Mouse (Mus musculus): Measurements from ENCODE around the gene Lrrc10b. TPM values are rescaled to one million over a fixed set of nuclear protein-coding genes. Genes with fewer than 3 reads are reported as not detected.

Lrrc10b gene
- polyA plus RNA-seq (2016; fragmentation: Nextera tagmentation; extraction: Ambion mirVana), result 0.52 and 0.59 TPM in 2 replicates

GRCm38 (mm10) chr19:10456752-10457483 is at the start of gene Lrrc10b:
Gene Lrrc10b (minus strand): TSS chr19:10457473.
- Histone ChIP-seq H3K9ac (peak within 1 kb of the TSS; percentile 38), H3K4me2 (replicated peaks) (peak within 1 kb of the TSS; percentile 91), H3K36me3 (no peaks in the 10 kb centered on the region), H3K9me3 (no peaks in the 10 kb centered on the region), H3K27ac (peak within 1 kb of the TSS; percentile 4; the same call in 1 of the 2 replicates), H3K4me3 (peak within 1 kb of the TSS; percentile 48), H3K4me1 (0 out of 2 replicates have a peak, but pooled peaks cover 8% of the 10 kb centered on the region), H3K27me3 (peaks cover 85% of the 10 kb centered on the region)
- WGBS, result under 1% methylated on average over 91 of the region's 96 CpGs
- ATAC-seq (ENCODE audit: insufficient number of reproducible peaks, insufficient read depth, low FRiP score, low TSS enrichment), result peak; percentile 28; the same call in 1 of the 2 replicates

DNA sequence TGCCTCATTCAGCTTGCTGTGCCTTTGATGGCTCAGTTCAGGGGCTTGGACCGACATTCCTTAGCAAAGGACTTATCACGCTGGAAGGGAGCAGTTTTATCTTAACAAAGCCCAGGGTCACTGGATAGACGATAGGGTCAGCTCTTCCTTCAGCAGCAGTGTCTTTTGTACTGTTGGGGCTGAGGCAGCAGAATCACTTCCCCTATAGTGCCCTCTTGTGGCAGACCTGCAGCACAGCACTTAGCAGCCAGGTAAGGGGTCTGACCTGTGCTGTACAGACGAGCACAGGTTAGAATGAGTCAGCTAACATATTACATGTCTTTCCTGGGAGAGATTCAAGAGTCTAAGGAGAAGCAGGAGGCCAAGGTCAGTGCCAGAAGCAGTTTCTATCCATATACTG is 45.3 kb upstream of the Lrrc10b start:
- no peak overlapping the region for H3K4me2 ChIP-seq (replicated peaks)
- no peak overlapping the region for H3K9ac ChIP-seq
- no peaks in the 10 kb centered on the region for H3K27me3 ChIP-seq
- no peaks in the 10 kb centered on the region for H3K4me1 ChIP-seq
- no peak overlapping the region for H3K4me3 ChIP-seq
- H3K9me3 ChIP-seq, result no peaks in the 10 kb centered on the region
- peak; percentile 72; the same call in 1 of the 2 replicates for ATAC-seq (ENCODE audit: insufficient number of reproducible peaks, insufficient read depth, low FRiP score, low TSS enrichment)
- H3K27ac ChIP-seq, result no peak overlapping the region
- 8% methylated on average over 4 of the region's 4 CpGs for WGBS
- peaks cover 44% of the 10 kb centered on the region for H3K36me3 ChIP-seq

GRCm38 (mm10) chr19:10500581-10500980 is 43.3 kb upstream of the Lrrc10b start:
- Histone ChIP-seq H3K9me3 (no peaks in the 10 kb centered on the region), H3K9ac (no peak overlapping the region), H3K36me3 (peaks cover 32% of the 10 kb centered on the region), H3K4me1 (no peaks in the 10 kb centered on the region), H3K4me2 (replicated peaks) (no peak overlapping the region), H3K27me3 (no peaks in the 10 kb centered on the region), H3K27ac (no peak overlapping the region), H3K4me3 (no peak overlapping the region)
- no peak for ATAC-seq (ENCODE audit: insufficient number of reproducible peaks, insufficient read depth, low FRiP score, low TSS enrichment)
- WGBS, result 92% methylated on average over 8 of the region's 8 CpGs

GRCm38 (mm10) chr19:10497512-10498160 is 40.4 kb upstream of the Lrrc10b start:
- Histone ChIP-seq H3K36me3 (peaks cover 32% of the 10 kb centered on the region), H3K4me3 (no peak overlapping the region), H3K27ac (no peak overlapping the region), H3K9ac (no peak overlapping the region), H3K27me3 (no peaks in the 10 kb centered on the region), H3K4me2 (replicated peaks) (no peak overlapping the region), H3K4me1 (no peaks in the 10 kb centered on the region), H3K9me3 (no peaks in the 10 kb centered on the region)
- WGBS, result 57% methylated on average over 8 of the region's 8 CpGs
- ATAC-seq (ENCODE audit: insufficient number of reproducible peaks, insufficient read depth, low FRiP score, low TSS enrichment), result no peak

GRCm38 (mm10) chr19:10496976-10497375 is 39.7 kb upstream of the Lrrc10b start:
- no peak overlapping the region for H3K27ac ChIP-seq

GRCm38 (mm10) chr19:10495670-10496069 is 38.4 kb upstream of the Lrrc10b start:
- Histone ChIP-seq H3K4me3 (no peak overlapping the region), H3K4me2 (replicated peaks) (no peak overlapping the region), H3K36me3 (peaks cover 15% of the 10 kb centered on the region), H3K27ac (no peak overlapping the region), H3K9me3 (no peaks in the 10 kb centered on the region), H3K9ac (no peak overlapping the region), H3K27me3 (no peaks in the 10 kb centered on the region), H3K4me1 (no peaks in the 10 kb centered on the region)
- no peak for ATAC-seq (ENCODE audit: insufficient number of reproducible peaks, insufficient read depth, low FRiP score, low TSS enrichment)
- 85% methylated on average over 1 of the region's 1 CpGs for WGBS

More at GRCm38 (mm10) chr19:10496976-10497375, 39.7 kb upstream of the Lrrc10b start:
- H3K4me1 ChIP-seq, result no peaks in the 10 kb centered on the region
- 61% methylated on average over 2 of the region's 2 CpGs for WGBS
- no peaks in the 10 kb centered on the region for H3K27me3 ChIP-seq
- ATAC-seq (ENCODE audit: insufficient number of reproducible peaks, insufficient read depth, low FRiP score, low TSS enrichment), result no peak
- H3K4me2 ChIP-seq (replicated peaks), result no peak overlapping the region
- peaks cover 27% of the 10 kb centered on the region for H3K36me3 ChIP-seq
- H3K9ac ChIP-seq, result no peak overlapping the region
- no peaks in the 10 kb centered on the region for H3K9me3 ChIP-seq
- no peak overlapping the region for H3K4me3 ChIP-seq

- H3K9me3 ChIP-seq, result no peaks in the 10 kb centered on the region
- H3K4me1 ChIP-seq, result 0 out of 2 replicates have a peak, but pooled peaks cover 4% of the 10 kb centered on the region
- peak; percentile 58 for ATAC-seq (ENCODE audit: insufficient number of reproducible peaks, insufficient read depth, low FRiP score, low TSS enrichment)
- H3K9ac ChIP-seq, result no peak overlapping the region
- H3K4me2 ChIP-seq (replicated peaks), result no peak overlapping the region
- 21% methylated on average over 9 of the region's 9 CpGs for WGBS
- no peak overlapping the region for H3K4me3 ChIP-seq
- H3K27ac ChIP-seq, result no peak overlapping the region
- no peaks in the 10 kb centered on the region for H3K36me3 ChIP-seq
- H3K27me3 ChIP-seq, result no peaks in the 10 kb centered on the region
These were observed 29.0 kb upstream of the Lrrc10b start for GRCm38 (mm10) chr19:10486264-10486738.

GRCm38 (mm10) chr19:10482703-10483102 is 25.4 kb upstream of the Lrrc10b start, which contains the start of gene Ppp1r32:
Gene Ppp1r32 (minus strand): TSS chr19:10482928.
- H3K4me2 ChIP-seq (replicated peaks), result no peak within 1 kb of the TSS
- H3K4me1 ChIP-seq, result 0 out of 2 replicates have a peak, but pooled peaks cover 4% of the 10 kb centered on the region
- WGBS, result 37% methylated on average over 6 of the region's 6 CpGs
- H3K36me3 ChIP-seq, result no peaks in the 10 kb centered on the region
- no peak; the same call in 1 of the 2 replicates for ATAC-seq (ENCODE audit: insufficient number of reproducible peaks, insufficient read depth, low FRiP score, low TSS enrichment)
- no peaks in the 10 kb centered on the region for H3K9me3 ChIP-seq
- no peaks in the 10 kb centered on the region for H3K27me3 ChIP-seq
- no peak within 1 kb of the TSS for H3K9ac ChIP-seq
- H3K27ac ChIP-seq, result no peak within 1 kb of the TSS
- H3K4me3 ChIP-seq, result no peak within 1 kb of the TSS

DNA sequence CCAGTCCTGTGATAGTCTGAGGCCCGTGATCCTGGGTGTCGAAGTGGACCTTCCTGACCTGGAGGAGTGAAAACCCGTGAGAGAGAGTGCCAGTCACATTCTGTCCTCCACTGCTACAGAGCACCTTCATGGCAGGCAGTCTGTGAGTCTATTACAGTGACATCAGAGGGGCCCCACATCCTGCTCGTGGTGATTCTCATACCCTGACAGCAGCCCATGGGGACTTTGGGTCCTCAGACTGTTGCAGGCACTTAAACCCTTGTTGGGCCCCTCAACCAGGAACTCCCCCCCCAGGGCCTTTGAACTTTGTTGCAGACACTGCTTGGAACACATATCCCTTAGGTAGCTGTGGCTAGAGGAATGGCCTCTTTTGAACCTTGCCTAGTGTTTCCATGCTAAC is 22.3 kb upstream of the Lrrc10b start:
- no peak for ATAC-seq (ENCODE audit: insufficient number of reproducible peaks, insufficient read depth, low FRiP score, low TSS enrichment)
- H3K36me3 ChIP-seq, result no peaks in the 10 kb centered on the region
- H3K9ac ChIP-seq, result no peak overlapping the region
- no peaks in the 10 kb centered on the region for H3K9me3 ChIP-seq
- WGBS, result 55% methylated on average over 4 of the region's 4 CpGs
- H3K27ac ChIP-seq, result no peak overlapping the region
- 0 out of 2 replicates have a peak, but pooled peaks cover 4% of the 10 kb centered on the region for H3K4me1 ChIP-seq
- no peak overlapping the region for H3K4me3 ChIP-seq
- H3K27me3 ChIP-seq, result no peaks in the 10 kb centered on the region
- H3K4me2 ChIP-seq (replicated peaks), result no peak overlapping the region

DNA sequence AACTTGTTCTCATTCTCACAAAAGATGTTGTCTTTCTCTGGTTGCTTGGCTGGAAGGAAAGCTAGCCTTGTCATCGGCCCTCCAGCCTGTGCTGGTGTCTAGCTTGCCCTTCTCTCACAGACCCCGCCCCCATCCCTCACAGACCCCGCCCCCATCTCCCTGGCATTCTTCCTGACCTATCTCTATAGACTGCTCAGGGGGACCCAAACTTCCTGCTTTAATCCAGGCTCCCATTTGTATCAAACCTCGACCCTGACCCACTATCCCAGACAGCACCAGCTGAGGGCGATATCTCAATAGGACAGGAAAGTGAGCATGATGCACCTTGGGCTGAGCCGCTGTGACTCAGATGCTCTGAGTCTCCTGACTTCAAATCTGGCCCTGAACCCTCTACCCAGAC is 16.5 kb upstream of the Lrrc10b start:
- H3K4me3 ChIP-seq, result no peak overlapping the region
- no peaks in the 10 kb centered on the region for H3K4me1 ChIP-seq
- H3K9ac ChIP-seq, result no peak overlapping the region
- 21% methylated on average over 6 of the region's 6 CpGs for WGBS
- no peak for ATAC-seq (ENCODE audit: insufficient number of reproducible peaks, insufficient read depth, low FRiP score, low TSS enrichment)
- no peaks in the 10 kb centered on the region for H3K36me3 ChIP-seq
- H3K27ac ChIP-seq, result no peak overlapping the region
- H3K4me2 ChIP-seq (replicated peaks), result no peak overlapping the region
- no peaks in the 10 kb centered on the region for H3K27me3 ChIP-seq
- no peaks in the 10 kb centered on the region for H3K9me3 ChIP-seq

- Histone ChIP-seq H3K9ac (no peak overlapping the region), H3K4me3 (no peak overlapping the region), H3K4me1 (no peaks in the 10 kb centered on the region), H3K36me3 (no peaks in the 10 kb centered on the region), H3K27ac (no peak overlapping the region), H3K9me3 (no peaks in the 10 kb centered on the region), H3K27me3 (no peaks in the 10 kb centered on the region), H3K4me2 (replicated peaks) (no peak overlapping the region)
- 59% methylated on average over 3 of the region's 3 CpGs for WGBS
- no peak for ATAC-seq (ENCODE audit: insufficient number of reproducible peaks, insufficient read depth, low FRiP score, low TSS enrichment)
These were observed 15.7 kb upstream of the Lrrc10b start for GRCm38 (mm10) chr19:10472958-10473357.

Data from embryonic facial prominence, embryonic 12.5 days (tissue).